In the genomic region with DNA sequence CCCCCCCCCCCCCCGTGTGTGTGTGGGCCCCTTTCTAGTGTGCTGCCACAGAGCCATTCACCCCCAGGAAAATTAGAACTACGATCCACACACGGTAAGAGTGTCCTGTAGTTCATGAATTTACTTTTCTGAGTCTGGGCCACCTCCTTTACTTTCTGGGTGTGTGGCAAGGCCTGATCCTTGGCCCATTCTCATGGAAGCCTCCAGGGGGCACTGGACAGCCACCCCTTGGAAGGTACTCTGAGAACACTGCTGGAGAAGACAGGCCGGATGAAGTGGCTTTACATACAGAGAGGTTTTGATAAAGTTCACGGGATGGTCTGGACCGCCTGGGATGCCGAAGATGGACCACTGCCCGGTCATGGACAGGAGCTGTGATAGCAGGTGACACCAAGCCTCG, we compare ENCODE assay signal across 10 mouse cellular contexts.
DNase-seq lines count a peak whose midpoint lies in the region; ATAC-seq lines count a peak whose summit lies in the region.
"Had no signal": no experiment of that assay in that cellular context is flagged by ENCODE, and none has a peak within 500 bp of the region (broad histone marks: within the 10 kb centered on the region; RNA-seq: fewer than 3 reads in every experiment).

No protein-coding gene starts in this region.

- no peaks in the 10 kb centered on the region for H3K4me1 ChIP-seq in hindbrain, embryonic 11.5 days (replicated peaks; ENCODE audit: control insufficient read depth, insufficient read depth, low read length)
- no peaks in the 10 kb centered on the region for H3K4me1 ChIP-seq in hindbrain, embryonic 14.5 days (replicated peaks; ENCODE audit: control insufficient read depth, insufficient read depth, low read length)
- H3K4me1 ChIP-seq in midbrain, embryonic 11.5 days (ENCODE audit: control insufficient read depth, insufficient read depth, low read length): no peaks in the 10 kb centered on the region
- no peaks in the 10 kb centered on the region for H3K4me1 ChIP-seq in midbrain, embryonic 15.5 days
- H3K4me1 ChIP-seq: hindbrain, embryonic 15.5 days had no signal

- 91% methylated on average over 8 of the region's 9 CpGs for WGBS in hindbrain, embryonic 11.5 days
- WGBS in hindbrain, embryonic 14.5 days: 89% methylated on average over 9 of the region's 9 CpGs
- WGBS in midbrain, embryonic 11.5 days: 92% methylated on average over 9 of the region's 9 CpGs
- 85% methylated on average over 9 of the region's 9 CpGs for WGBS in midbrain, embryonic 15.5 days

- no peak for ATAC-seq in hindbrain, embryonic 11.5 days (ENCODE audit: low FRiP score)
- ATAC-seq in hindbrain, embryonic 14.5 days (ENCODE audit: low FRiP score): no peak
- ATAC-seq in midbrain, embryonic 11.5 days (ENCODE audit: low FRiP score): no peak
- ATAC-seq in midbrain, embryonic 15.5 days (replicated peaks): no peak
- no peak for ATAC-seq in erythroid progenitor cell, adult 5-6 weeks (replicated peaks; ENCODE audit: low FRiP score, poor library complexity, severe bottlenecking)

- no peak overlapping the region for H3K27ac ChIP-seq in hindbrain, embryonic 11.5 days (ENCODE audit: low read depth, low read length)
- no peak overlapping the region for H3K27ac ChIP-seq in hindbrain, embryonic 14.5 days
- H3K27ac ChIP-seq in midbrain, embryonic 11.5 days (ENCODE audit: low read depth, low read length): no peak overlapping the region
- no peak overlapping the region for H3K27ac ChIP-seq in midbrain, embryonic 15.5 days
- H3K27ac ChIP-seq: hindbrain, embryonic 15.5 days had no signal

- no peaks in the 10 kb centered on the region for H3K27me3 ChIP-seq in hindbrain, embryonic 11.5 days (ENCODE audit: control insufficient read depth, insufficient read depth, low read length)
- H3K27me3 ChIP-seq in hindbrain, embryonic 14.5 days (ENCODE audit: control insufficient read depth, insufficient read depth, low read length): no peaks in the 10 kb centered on the region
- no peaks in the 10 kb centered on the region for H3K27me3 ChIP-seq in midbrain, embryonic 11.5 days (ENCODE audit: control insufficient read depth, insufficient read depth, low read length)
- no peaks in the 10 kb centered on the region for H3K27me3 ChIP-seq in midbrain, embryonic 15.5 days (replicated peaks)
- H3K27me3 ChIP-seq: hindbrain, embryonic 15.5 days; megakaryocyte, embryonic 14.5 days had no signal

- H3K9ac ChIP-seq in hindbrain, embryonic 11.5 days (ENCODE audit: low read depth, low read length): no peak overlapping the region
- H3K9ac ChIP-seq in hindbrain, embryonic 14.5 days: no peak overlapping the region
- H3K9ac ChIP-seq in midbrain, embryonic 11.5 days (ENCODE audit: low read length): no peak overlapping the region
- no peak overlapping the region for H3K9ac ChIP-seq in midbrain, embryonic 15.5 days
- H3K9ac ChIP-seq: hindbrain, embryonic 15.5 days had no signal

- no peaks in the 10 kb centered on the region for H3K9me3 ChIP-seq in hindbrain, embryonic 11.5 days (ENCODE audit: control insufficient read depth, low read length)
- H3K9me3 ChIP-seq in hindbrain, embryonic 14.5 days (ENCODE audit: control insufficient read depth, low read length): no peaks in the 10 kb centered on the region
- H3K9me3 ChIP-seq in midbrain, embryonic 11.5 days (ENCODE audit: control insufficient read depth, low read length): no peaks in the 10 kb centered on the region
- no peaks in the 10 kb centered on the region for H3K9me3 ChIP-seq in midbrain, embryonic 15.5 days
- H3K9me3 ChIP-seq: hindbrain, embryonic 15.5 days had no signal

- no peak overlapping the region for H3K4me3 ChIP-seq in hindbrain, embryonic 11.5 days (ENCODE audit: low read depth, low read length)
- H3K4me3 ChIP-seq in hindbrain, embryonic 14.5 days (replicated peaks; ENCODE audit: low read length): no peak overlapping the region
- no peak overlapping the region for H3K4me3 ChIP-seq in midbrain, embryonic 11.5 days (ENCODE audit: low read depth, low read length)
- no peak overlapping the region for H3K4me3 ChIP-seq in midbrain, embryonic 15.5 days
- H3K4me3 ChIP-seq: hindbrain, embryonic 15.5 days; megakaryocyte, embryonic 14.5 days had no signal

- H3K36me3 ChIP-seq in hindbrain, embryonic 11.5 days (ENCODE audit: control insufficient read depth, insufficient read depth, low read length): no peaks in the 10 kb centered on the region
- 0 out of 2 replicates have a peak, but pooled peaks cover 12% of the 10 kb centered on the region for H3K36me3 ChIP-seq in hindbrain, embryonic 14.5 days (replicated peaks; ENCODE audit: control insufficient read depth, insufficient read depth)
- no peaks in the 10 kb centered on the region for H3K36me3 ChIP-seq in midbrain, embryonic 11.5 days (ENCODE audit: control insufficient read depth, insufficient read depth, low read length)
- no peaks in the 10 kb centered on the region for H3K36me3 ChIP-seq in midbrain, embryonic 15.5 days (replicated peaks)
- H3K36me3 ChIP-seq: hindbrain, embryonic 15.5 days had no signal

- DNase-seq in hindbrain, embryonic 11.5 days (ENCODE audit: low spot score): peak; percentile 12
- DNase-seq in hindbrain, embryonic 14.5 days (ENCODE audit: low spot score): no peak
- DNase-seq in midbrain, embryonic 11.5 days (ENCODE audit: low spot score, missing footprints): peak; percentile 79
- peak; percentile 58 for DNase-seq in ZHBTc4 (ENCODE audit: low read depth, low spot score)
- DNase-seq in lung, postnatal 36 days: peak; percentile 25
- DNase-seq: thymus, postnatal 36 days had no signal

- no peak overlapping the region for H3K4me2 ChIP-seq in hindbrain, embryonic 11.5 days (replicated peaks; ENCODE audit: low read depth, low read length)
- no peak overlapping the region for H3K4me2 ChIP-seq in hindbrain, embryonic 14.5 days (replicated peaks)
- no peak overlapping the region for H3K4me2 ChIP-seq in midbrain, embryonic 11.5 days
- no peak overlapping the region for H3K4me2 ChIP-seq in midbrain, embryonic 15.5 days
- H3K4me2 ChIP-seq: hindbrain, embryonic 15.5 days had no signal
